Mouse (Mus musculus) cortical plate, adult 2 months (tissue): ENCODE measurements around the gene Tmsb15a.

ENCODE experiments used
- CTCF ChIP-seq: fragments of 200-500 bp; IDR thresholded peaks from 2 replicates; pipeline ENCODE4 v1.5.1; 2011; ENCODE audit warnings: mild to moderate bottlenecking, control low read depth, low read length; ENCODE audit not compliant: insufficient read depth; ENCODE audit errors: extremely low read depth
- POLR2A ChIP-seq: fragments of 200-500 bp; IDR thresholded peaks from 2 replicates; pipeline ENCODE4 v1.6.1; 2011; ENCODE audit warnings: mild to moderate bottlenecking, low read length, control low read depth; ENCODE audit not compliant: insufficient read depth; ENCODE audit errors: extremely low read depth

DNA sequence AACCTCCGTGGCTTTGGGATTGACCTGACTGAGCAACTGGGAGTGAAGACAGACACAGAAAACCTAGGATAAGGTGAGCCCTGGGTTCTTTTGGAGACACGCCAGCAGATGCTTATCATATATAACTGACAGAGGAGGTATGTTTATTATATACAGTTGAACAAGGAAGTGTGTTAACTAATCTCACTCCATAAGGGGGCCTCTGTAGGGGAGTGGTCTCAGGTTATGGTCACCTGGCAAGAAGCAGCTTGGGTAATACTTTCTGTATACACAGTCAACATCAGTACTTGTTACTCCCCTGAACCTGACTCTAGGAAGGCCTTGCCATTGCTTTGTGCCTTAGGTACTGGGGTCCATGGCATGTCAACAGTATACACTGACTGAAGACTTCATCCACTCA is 43.5 kb upstream of the Tmsb15a start:
- no peak for TF ChIP-seq POLR2A
- no peak for TF ChIP-seq CTCF
